Mouse (Mus musculus) bone marrow macrophage, adult 2 months (primary cell): ENCODE data around the gene Tnfrsf13c.

Experiments used
- CTCF ChIP-seq: IDR thresholded peaks from 2 replicates; pipeline ENCODE4 v1.5.1; 2012; ENCODE audit warnings: low read depth, mild to moderate bottlenecking, low read length, moderate library complexity
- POLR2A ChIP-seq: IDR thresholded peaks from 2 replicates; pipeline ENCODE4 v1.6.1; 2012; ENCODE audit warnings: mild to moderate bottlenecking, low read depth, low read length, borderline replicate concordance

- TF ChIP-seq CTCF = no peak
- TF ChIP-seq POLR2A = no peak
Observed at GRCm38 (mm10) chr15:82215332-82216046, 8.7 kb downstream of the Tnfrsf13c start.
